Mouse (Mus musculus): ENCODE data around the gene Capn15. TPM values are rescaled to one million over a fixed set of nuclear protein-coding genes. Genes with fewer than 3 reads are reported as not detected.

Gene Capn15
- polyA plus RNA-seq, 1 experiment from 2014 or later, result 13.9 TPM

DNA sequence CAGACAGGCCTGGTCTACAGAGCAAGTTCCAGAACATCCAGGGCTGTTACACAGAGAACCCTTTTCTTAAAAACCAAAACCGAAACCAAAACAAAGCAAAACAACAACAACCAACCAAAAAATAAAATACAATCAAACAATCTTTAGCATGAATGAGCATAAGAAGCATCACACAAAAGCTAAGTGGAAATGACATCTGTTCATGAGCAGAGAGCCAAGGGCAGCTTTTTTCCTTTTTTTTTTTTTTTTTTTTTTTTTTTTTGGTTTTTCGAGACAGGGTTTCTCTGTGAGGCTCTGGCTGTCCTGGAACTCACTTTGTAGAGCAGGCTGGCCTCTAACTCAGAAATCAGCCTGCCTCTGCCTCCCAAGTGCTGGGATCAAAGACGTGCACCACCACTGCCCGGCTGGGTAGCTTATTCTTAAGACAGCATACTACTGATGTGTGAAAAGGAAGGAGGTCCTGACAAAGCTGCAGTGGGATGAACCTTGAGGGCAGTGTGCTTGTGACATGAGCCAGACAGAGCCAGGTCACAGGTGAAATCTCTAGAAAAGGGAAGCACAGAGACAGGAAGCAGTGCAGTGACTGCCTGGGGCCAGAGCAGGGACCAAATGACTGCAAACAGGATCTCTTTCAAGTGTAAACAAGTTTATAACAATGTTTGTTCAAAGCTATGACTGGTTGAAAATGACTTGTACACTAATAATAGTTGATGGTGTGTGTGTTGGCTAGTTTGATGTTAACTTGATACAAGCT, 14.5 kb downstream of the Capn15 start:
- Histone ChIP-seq H3K27me3 (replicated peaks; ENCODE audit: insufficient read depth, low read length) (no peaks in the 10 kb centered on the region), H3K4me3 (ENCODE audit: low read depth, low read length) (no peak overlapping the region), H3K9ac (replicated peaks; ENCODE audit: low read depth) (no peak overlapping the region), H3K4me1 (ENCODE audit: insufficient read depth, low read depth, low read length) (0 out of 2 replicates have a peak, but pooled peaks cover 7% of the 10 kb centered on the region), H3K9me3 (ENCODE audit: low read length) (no peaks in the 10 kb centered on the region), H3K36me3 (ENCODE audit: insufficient read depth, low read length) (no peaks in the 10 kb centered on the region), H3K4me2 (replicated peaks; ENCODE audit: low read depth, low read length) (no peak overlapping the region), H3K27ac (ENCODE audit: low read length) (no peak overlapping the region)
- 80% methylated on average over 4 of the region's 4 CpGs for WGBS
- no peak for DNase-seq (ENCODE audit: low spot score)
- ATAC-seq, result no peak
- no peak for TF ChIP-seq CTCF (IDR thresholded peaks at IDR 0.05)
- TF ChIP-seq EP300 (IDR thresholded peaks at IDR 0.05), result no peak

DNA sequence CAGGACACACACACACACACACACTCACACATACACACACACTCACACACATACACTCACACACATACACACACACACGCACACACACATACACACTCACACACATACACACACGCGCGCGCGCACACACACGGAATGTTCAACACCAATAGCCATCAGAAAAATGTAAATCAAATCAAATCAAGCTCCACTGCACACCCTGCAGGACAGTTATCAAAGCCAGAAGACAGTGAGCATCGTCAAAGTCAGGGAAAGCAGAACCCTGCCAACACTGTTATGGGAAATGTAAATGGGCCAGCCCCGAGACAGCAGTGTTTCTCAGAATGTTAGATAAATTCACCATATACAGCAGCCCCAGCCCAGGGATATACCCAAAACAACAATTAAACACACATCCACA, 15.1 kb downstream of the Capn15 start:
- no peak for DNase-seq (ENCODE audit: low spot score)
- H3K4me2 ChIP-seq (replicated peaks; ENCODE audit: low read depth, low read length), result no peak overlapping the region
- H3K36me3 ChIP-seq (ENCODE audit: insufficient read depth, low read length), result no peaks in the 10 kb centered on the region
- H3K9me3 ChIP-seq (ENCODE audit: low read length), result no peaks in the 10 kb centered on the region
- no peak overlapping the region for H3K27ac ChIP-seq (ENCODE audit: low read length)
- no peaks in the 10 kb centered on the region for H3K27me3 ChIP-seq (replicated peaks; ENCODE audit: insufficient read depth, low read length)
- no peak for ATAC-seq
- H3K4me3 ChIP-seq (ENCODE audit: low read depth, low read length), result no peak overlapping the region
- H3K4me1 ChIP-seq (ENCODE audit: insufficient read depth, low read depth, low read length), result 0 out of 2 replicates have a peak, but pooled peaks cover 7% of the 10 kb centered on the region
- TF ChIP-seq EP300 (IDR thresholded peaks at IDR 0.05), result no peak
- peak; percentile 44 for TF ChIP-seq CTCF (IDR thresholded peaks at IDR 0.05)
- WGBS, result 88% methylated on average over 9 of the region's 9 CpGs
- no peak overlapping the region for H3K9ac ChIP-seq (replicated peaks; ENCODE audit: low read depth)

DNA sequence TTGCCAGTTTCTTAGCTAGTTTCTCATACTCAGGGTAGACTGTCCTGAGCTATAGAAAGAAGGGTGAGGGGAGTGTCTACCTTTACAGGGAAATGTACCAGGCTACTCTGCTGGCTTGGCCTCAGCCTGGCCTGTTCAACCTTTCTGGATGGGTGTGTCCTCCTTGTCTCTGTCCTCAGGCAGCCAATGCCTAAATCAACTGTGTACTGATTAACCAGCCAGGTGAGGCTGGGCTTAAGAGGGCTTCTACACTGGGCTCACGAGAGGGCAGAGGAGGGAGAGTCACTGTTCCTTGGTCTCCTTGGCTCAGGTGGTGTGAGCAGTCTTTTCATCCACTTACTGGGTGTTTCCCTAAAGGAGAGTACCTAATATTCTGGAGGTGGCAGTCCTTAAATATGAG, 17.4 kb downstream of the Capn15 start:
- peak; percentile 87 for ATAC-seq
- 0 out of 2 replicates have a peak, but pooled peaks cover 7% of the 10 kb centered on the region for H3K4me1 ChIP-seq (ENCODE audit: insufficient read depth, low read depth, low read length)
- peak; percentile 82 for DNase-seq (ENCODE audit: low spot score)
- no peak overlapping the region for H3K4me2 ChIP-seq (replicated peaks; ENCODE audit: low read depth, low read length)
- no peaks in the 10 kb centered on the region for H3K9me3 ChIP-seq (ENCODE audit: low read length)
- 58% methylated on average over 1 of the region's 1 CpGs for WGBS
- H3K36me3 ChIP-seq (ENCODE audit: insufficient read depth, low read length), result no peaks in the 10 kb centered on the region
- no peak overlapping the region for H3K4me3 ChIP-seq (ENCODE audit: low read depth, low read length)
- TF ChIP-seq EP300 (IDR thresholded peaks at IDR 0.05), result no peak
- no peak for TF ChIP-seq CTCF (IDR thresholded peaks at IDR 0.05)
- no peaks in the 10 kb centered on the region for H3K27me3 ChIP-seq (replicated peaks; ENCODE audit: insufficient read depth, low read length)
- no peak overlapping the region for H3K9ac ChIP-seq (replicated peaks; ENCODE audit: low read depth)
- H3K27ac ChIP-seq (ENCODE audit: low read length), result 0 out of 2 replicates have a peak overlapping the region, but pooled peaks have one; percentile 34

DNA sequence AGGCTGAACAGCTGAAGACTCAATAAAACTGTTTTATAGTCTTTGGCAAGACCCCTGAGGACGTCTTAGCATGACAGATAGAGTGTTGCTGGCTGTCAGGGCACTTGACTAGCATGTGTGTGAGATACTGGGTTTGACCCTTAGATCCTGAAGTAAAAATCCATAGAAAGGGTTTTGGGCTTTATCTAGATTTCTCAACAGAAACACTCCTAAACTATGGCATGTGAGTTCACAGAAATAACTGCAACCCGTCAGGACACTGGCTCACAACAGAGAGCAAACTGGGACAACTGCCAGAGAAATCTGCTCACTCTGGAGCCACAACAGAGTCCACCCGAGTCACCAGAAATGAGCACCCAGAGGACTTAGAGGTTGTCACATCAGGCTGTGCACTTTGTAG, 17.9 kb downstream of the Capn15 start:
- Histone ChIP-seq H3K27me3 (replicated peaks; ENCODE audit: insufficient read depth, low read length) (no peaks in the 10 kb centered on the region), H3K4me3 (ENCODE audit: low read depth, low read length) (no peak overlapping the region), H3K36me3 (ENCODE audit: insufficient read depth, low read length) (no peaks in the 10 kb centered on the region; the same call in 1 of the 2 replicates), H3K9me3 (ENCODE audit: low read length) (no peaks in the 10 kb centered on the region), H3K9ac (replicated peaks; ENCODE audit: low read depth) (no peak overlapping the region), H3K4me2 (replicated peaks; ENCODE audit: low read depth, low read length) (no peak overlapping the region), H3K27ac (ENCODE audit: low read length) (peak overlapping the region; percentile 34; the same call in 1 of the 2 replicates), H3K4me1 (ENCODE audit: insufficient read depth, low read depth, low read length) (0 out of 2 replicates have a peak, but pooled peaks cover 7% of the 10 kb centered on the region)
- peak; percentile 55 for ATAC-seq
- peak; percentile 71 for DNase-seq (ENCODE audit: low spot score)
- no peak for TF ChIP-seq CTCF (IDR thresholded peaks at IDR 0.05)
- TF ChIP-seq EP300 (IDR thresholded peaks at IDR 0.05), result no peak
- WGBS, result 17% methylated on average over 3 of the region's 3 CpGs

DNA sequence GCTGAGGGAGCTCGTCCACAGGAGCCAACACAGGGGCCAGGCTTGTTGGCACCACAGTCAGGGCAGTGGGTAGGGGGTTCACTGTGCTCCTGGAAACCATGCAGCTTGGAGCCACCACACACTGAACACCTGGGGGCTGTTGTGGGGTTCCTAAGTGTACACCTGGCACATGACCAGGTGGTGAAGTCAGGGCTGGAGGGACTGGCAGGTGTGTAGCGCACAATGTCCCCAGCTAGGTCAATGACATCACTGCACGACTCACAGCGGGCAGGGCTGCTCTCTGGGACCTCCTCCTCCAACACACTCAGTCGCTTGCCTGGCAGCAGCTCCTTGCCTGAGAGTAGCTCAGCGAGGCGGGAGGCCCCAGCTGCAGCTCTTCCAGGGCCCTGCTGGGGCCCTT, 21.3 kb downstream of the Capn15 start:
- H3K27me3 ChIP-seq (replicated peaks; ENCODE audit: insufficient read depth, low read length), result no peaks in the 10 kb centered on the region
- no peak for TF ChIP-seq CTCF (IDR thresholded peaks at IDR 0.05)
- no peak for TF ChIP-seq EP300 (IDR thresholded peaks at IDR 0.05)
- no peaks in the 10 kb centered on the region; the same call in 1 of the 2 replicates for H3K36me3 ChIP-seq (ENCODE audit: insufficient read depth, low read length)
- no peak overlapping the region for H3K27ac ChIP-seq (ENCODE audit: low read length)
- H3K4me1 ChIP-seq (ENCODE audit: insufficient read depth, low read depth, low read length), result 0 out of 2 replicates have a peak, but pooled peaks cover 7% of the 10 kb centered on the region
- no peaks in the 10 kb centered on the region for H3K9me3 ChIP-seq (ENCODE audit: low read length)
- DNase-seq (ENCODE audit: low spot score), result peak; percentile 9
- H3K4me2 ChIP-seq (replicated peaks; ENCODE audit: low read depth, low read length), result no peak overlapping the region
- no peak overlapping the region for H3K4me3 ChIP-seq (ENCODE audit: low read depth, low read length)
- 76% methylated on average over 7 of the region's 7 CpGs for WGBS
- no peak overlapping the region for H3K9ac ChIP-seq (replicated peaks; ENCODE audit: low read depth)
- peak; percentile 25; the same call in 1 of the 2 replicates for ATAC-seq

DNA sequence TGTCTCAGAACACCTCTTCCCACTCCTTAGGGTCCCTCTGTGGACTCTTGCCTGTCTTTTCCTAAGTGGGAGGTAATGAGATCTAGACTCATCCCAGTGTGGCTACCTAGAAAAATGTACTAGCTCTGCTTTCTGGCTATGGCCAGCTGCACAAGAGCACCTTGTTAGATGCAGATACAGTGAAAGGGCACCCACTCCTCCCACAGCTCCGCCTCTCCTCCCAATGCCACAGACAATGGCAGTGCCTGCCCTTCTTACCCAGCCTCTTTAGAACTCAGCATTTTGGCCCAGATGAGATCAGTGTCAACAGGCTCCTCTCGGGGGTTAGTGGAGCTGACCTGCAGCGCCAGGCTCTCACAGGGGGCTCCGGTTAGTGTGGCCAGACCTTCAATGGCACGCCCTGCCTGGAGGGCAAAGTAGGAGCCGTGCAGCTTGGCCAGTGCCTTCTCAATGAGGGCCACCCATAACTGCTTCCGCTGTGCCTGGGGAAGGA, 23.1 kb downstream of the Capn15 start:
- no peak for DNase-seq (ENCODE audit: low spot score)
- H3K4me3 ChIP-seq (ENCODE audit: low read depth, low read length), result no peak overlapping the region
- no peak overlapping the region for H3K9ac ChIP-seq (replicated peaks; ENCODE audit: low read depth)
- H3K36me3 ChIP-seq (ENCODE audit: insufficient read depth, low read length), result no peaks in the 10 kb centered on the region; the same call in 1 of the 2 replicates
- 97% methylated on average over 7 of the region's 7 CpGs for WGBS
- H3K4me2 ChIP-seq (replicated peaks; ENCODE audit: low read depth, low read length), result no peak overlapping the region
- no peaks in the 10 kb centered on the region for H3K27me3 ChIP-seq (replicated peaks; ENCODE audit: insufficient read depth, low read length)
- H3K9me3 ChIP-seq (ENCODE audit: low read length), result no peaks in the 10 kb centered on the region
- ATAC-seq, result no peak
- TF ChIP-seq CTCF (IDR thresholded peaks at IDR 0.05), result no peak
- no peak for TF ChIP-seq EP300 (IDR thresholded peaks at IDR 0.05)
- H3K4me1 ChIP-seq (ENCODE audit: insufficient read depth, low read depth, low read length), result 0 out of 2 replicates have a peak, but pooled peaks cover 2% of the 10 kb centered on the region
- H3K27ac ChIP-seq (ENCODE audit: low read length), result no peak overlapping the region

All from lung, postnatal 0 days (tissue).